Mouse (Mus musculus) pancreas, adult 10 weeks (tissue): ENCODE results near the gene Rfx8. TPM values are rescaled to one million over a fixed set of nuclear protein-coding genes. Genes with fewer than 3 reads are reported as not detected.

ENCODE experiments used
- polyA plus RNA-seq: library from polyadenylated mRNA; stranded (reverse); fragments of 350-450 nt; fragmentation: Illumina TruSeq; extraction: RNeasy Lipid Tissue Mini Kit (QIAGEN cat#74804); gene quantifications from one replicate; pipeline ENCODE4 v1.2.3, GENCODE M21; 2015; ENCODE audit warnings: low read depth, low replicate concordance; ENCODE audit not compliant: insufficient read depth

The Rfx8 gene
- polyA plus RNA-seq: not detected

DNA sequence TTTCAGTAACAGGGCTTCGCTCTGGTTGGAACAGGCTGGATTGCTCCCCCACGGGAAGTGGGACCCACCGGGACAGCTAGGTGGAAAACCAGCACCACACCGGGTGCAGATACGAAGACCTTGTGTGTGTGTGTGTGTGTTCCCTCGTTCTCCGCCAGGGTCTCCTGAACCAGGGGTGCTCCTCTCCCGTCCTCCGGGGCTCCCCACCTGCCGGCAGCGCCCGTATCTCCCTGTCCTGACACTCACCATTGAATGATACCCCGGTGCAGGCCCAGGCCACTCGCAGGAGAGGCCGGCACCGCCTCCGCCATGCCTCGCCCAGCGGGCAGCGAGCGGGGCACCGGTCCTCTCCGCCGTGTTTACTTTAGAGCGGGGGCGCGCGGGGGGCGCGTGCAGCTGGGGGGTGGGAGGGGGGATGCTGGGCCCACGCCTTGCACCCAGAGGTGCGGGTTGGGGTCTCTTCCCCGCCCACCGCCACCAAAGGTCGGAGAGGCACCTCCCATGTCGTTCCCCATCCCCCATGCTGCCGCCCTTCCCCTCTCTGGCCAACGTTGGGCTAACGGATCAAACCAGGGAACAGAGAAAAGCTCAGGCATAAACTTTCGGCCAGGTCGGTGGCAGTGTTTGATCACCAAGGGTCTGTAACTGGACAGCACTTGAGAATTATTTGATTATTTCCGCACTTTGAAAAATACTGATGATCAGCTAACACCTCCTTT is at the start of gene Rfx8:
Rfx8 (minus strand) TSS at position 366 of the 719 bp plus-strand sequence.

DNA sequence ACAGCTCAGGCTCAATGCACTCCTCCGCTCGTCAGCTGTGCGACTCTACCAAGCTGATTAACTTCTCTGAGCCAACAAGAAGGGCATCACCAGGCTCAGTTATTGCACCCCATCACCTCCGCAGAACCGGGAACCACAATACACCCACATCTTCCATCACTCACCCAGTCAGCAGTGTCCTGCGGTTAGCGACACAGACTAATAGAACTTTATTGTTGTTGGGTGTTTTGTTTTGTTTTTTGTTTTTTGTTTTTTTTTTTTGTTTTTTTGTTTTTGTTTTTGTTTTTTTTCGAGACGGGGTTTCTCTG is 69.6 kb downstream of the Rfx8 start, which contains the start of gene Creg2:
Creg2 (minus strand) TSS at position 234 of the 308 bp plus-strand sequence.

Other genes starting within 250 kb of the Rfx8 start
- 18.0 TPM for gene Tbc1d8, start 242.2 kb downstream of the Rfx8 start, polyA plus RNA-seq
- 4.3 TPM for gene Cnot11, start 186.0 kb downstream of the Rfx8 start, polyA plus RNA-seq
- 3.3 TPM for gene Rnf149, start 143.6 kb downstream of the Rfx8 start, polyA plus RNA-seq
- gene Creg2, start 69.5 kb downstream of the Rfx8 start, polyA plus RNA-seq: not detected
- gene Gm3646, start 84.3 kb upstream of the Rfx8 start, polyA plus RNA-seq: not detected
- 21.6 TPM for gene Map4k4, start 179.9 kb upstream of the Rfx8 start, polyA plus RNA-seq